ENCODE assay signal across 10 mouse cellular contexts in the genomic region with DNA sequence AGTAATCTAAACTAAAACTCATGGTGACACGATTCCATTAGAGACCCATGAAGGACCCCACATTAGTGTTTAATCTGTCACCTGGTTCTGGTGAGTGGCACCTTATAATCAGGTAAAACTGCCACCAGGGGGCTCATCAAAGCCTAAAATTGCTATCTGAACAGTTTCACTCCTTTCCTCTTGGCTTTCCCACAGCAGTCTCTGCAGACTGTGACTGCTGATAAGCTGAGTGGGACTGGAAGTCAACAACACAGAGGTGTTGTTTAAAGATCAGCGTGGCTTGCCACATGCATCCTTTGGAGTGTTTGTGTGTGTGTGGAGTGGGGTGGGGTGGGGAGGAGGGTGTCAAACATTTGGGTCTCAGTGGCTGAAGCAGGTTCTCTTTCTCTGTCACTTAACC.
A peak's percentile ranks its signal among the peaks of the same experiment; 100 is the strongest.
DNase-seq lines count a peak whose midpoint lies in the region; ATAC-seq lines count a peak whose summit lies in the region.
"Had no signal": no experiment of that assay in that cellular context is flagged by ENCODE, and none has a peak within 500 bp of the region (broad histone marks: within the 10 kb centered on the region; RNA-seq: fewer than 3 reads in every experiment).

No protein-coding gene starts in this region.

- H3K4me1 ChIP-seq in kidney, embryonic 14.5 days (ENCODE audit: control insufficient read depth, insufficient read depth, low read length), result no peaks in the 10 kb centered on the region
- H3K4me1 ChIP-seq: midbrain, embryonic 12.5 days had no signal

- no peaks in the 10 kb centered on the region for H3K9me3 ChIP-seq in kidney, embryonic 14.5 days (ENCODE audit: control insufficient read depth, low read length)
- H3K9me3 ChIP-seq: midbrain, embryonic 12.5 days had no signal

- no peaks in the 10 kb centered on the region for H3K27me3 ChIP-seq in kidney, embryonic 14.5 days (ENCODE audit: control insufficient read depth, insufficient read depth, low read length)
- H3K27me3 ChIP-seq: midbrain, embryonic 12.5 days had no signal

- no peak overlapping the region for H3K9ac ChIP-seq in kidney, embryonic 14.5 days (ENCODE audit: low read depth, low read length)
- H3K9ac ChIP-seq: midbrain, embryonic 12.5 days had no signal

- DNase-seq in kidney, adult 18-20 months, result peak; percentile 4
- peak; percentile 13 for DNase-seq in thymus, postnatal 14 days
- no peak for DNase-seq in thymus, adult 18-20 months
- DNase-seq in kidney, postnatal 14 days, result peak; percentile 4
- DNase-seq in thymus, postnatal 4 days, result peak; percentile 38
- no peak for DNase-seq in cerebellum, postnatal 36 days
- DNase-seq: adrenal gland, adult 2 months had no signal

- 42% methylated on average over 2 of the region's 2 CpGs for WGBS in kidney, embryonic 14.5 days

- H3K4me2 ChIP-seq in kidney, embryonic 14.5 days (replicated peaks; ENCODE audit: low read depth, low read length), result no peak overlapping the region
- H3K4me2 ChIP-seq: midbrain, embryonic 12.5 days had no signal

- H3K36me3 ChIP-seq in kidney, embryonic 14.5 days (ENCODE audit: control insufficient read depth, insufficient read depth, low read length), result no peaks in the 10 kb centered on the region
- H3K36me3 ChIP-seq: midbrain, embryonic 12.5 days had no signal

- H3K4me3 ChIP-seq in kidney, embryonic 14.5 days (ENCODE audit: low read length), result no peak overlapping the region
- H3K4me3 ChIP-seq: midbrain, embryonic 12.5 days had no signal

- no peak overlapping the region for H3K27ac ChIP-seq in kidney, embryonic 14.5 days (ENCODE audit: low read depth, low read length)
- H3K27ac ChIP-seq: midbrain, embryonic 12.5 days had no signal

- ATAC-seq in kidney, embryonic 14.5 days (ENCODE audit: low FRiP score, low TSS enrichment), result no peak
- no peak for ATAC-seq in megakaryocyte-erythroid progenitor cell, adult 5-6 weeks (replicated peaks; ENCODE audit: low FRiP score, low TSS enrichment, poor library complexity, severe bottlenecking)

Comparison
In these comparisons a context has a peak if more than half of its experiments do, and no peak if none do; other contexts are left out.
1. DNase-seq: peak in kidney, adult 18-20 months (single experiment), thymus, postnatal 14 days (single experiment), kidney, postnatal 14 days (single experiment) and thymus, postnatal 4 days (single experiment); none in thymus, adult 18-20 months (0 of 2) and cerebellum, postnatal 36 days (0 of 2).